Mouse (Mus musculus) erythroblast, embryonic 14.5 days (primary cell): ENCODE results near the gene Nfatc3.

Experiments
- GATA1 ChIP-seq: IDR thresholded peaks from 2 replicates; pipeline ENCODE4 v1.6.1; 2012; ENCODE audit warnings: low read length, inconsistent platforms, mixed read lengths
- TAL1 ChIP-seq: IDR thresholded peaks from 3 replicates; pipeline ENCODE4 v1.6.1; 2012; ENCODE audit warnings: low read length, inconsistent platforms, mixed read lengths

GRCm38 (mm10) chr8:106178428-106178827 is 119.8 kb downstream of the Nfatc3 start:
- no peak for TF ChIP-seq GATA1
- TF ChIP-seq TAL1 = no peak
